Mouse (Mus musculus): ENCODE results near the gene Kcnq1. TPM values are rescaled to one million over a fixed set of nuclear protein-coding genes. Genes with fewer than 3 reads are reported as not detected.

The Kcnq1 gene
- total and polyA plus RNA-seq, 3 experiments, result 0.63 to 0.96 TPM; not detected in 1

GRCm38 (mm10) chr7:143188589-143188988, 82.4 kb downstream of the Kcnq1 start:
- DNase-seq (ENCODE audit: low read depth, low spot score), result no peak
- Histone ChIP-seq H3K27me3 (ENCODE audit: control insufficient read depth in 1 of 2, insufficient read depth in 2 of 2, low read length in 2 of 2) (peaks cover 3 to 5% of the 10 kb centered on the region in 2 experiments), H3K4me3 (ENCODE audit: control insufficient read depth in 1 of 2, insufficient read depth in 1 of 2, low read depth in 2 of 2, low read length in 2 of 2) (no peak overlapping the region), H3K9ac (ENCODE audit: control insufficient read depth, low read depth, low read length, poor library complexity, severe bottlenecking) (no peak overlapping the region), H3K4me1 (ENCODE audit: control insufficient read depth in 1 of 2, insufficient read depth in 2 of 2, low read length in 2 of 2) (no peaks in the 10 kb centered on the region), H3K27ac (ENCODE audit: control insufficient read depth, low read depth, low read length) (no peak overlapping the region), H3K79me2 (ENCODE audit: control insufficient read depth, insufficient read depth, low read length, poor library complexity) (no peaks in the 10 kb centered on the region), H3K9me3 (replicated peaks; ENCODE audit: insufficient read depth, low read length) (no peaks in the 10 kb centered on the region), H3K36me3 (ENCODE audit: control insufficient read depth in 1 of 2, insufficient read depth in 2 of 2, low read length in 2 of 2) (no peaks in the 10 kb centered on the region)
- TF ChIP-seq CHD1 (IDR thresholded peaks at IDR 0.05; ENCODE audit: low read depth, low read length), result no peak
- no peak for TF ChIP-seq MYB (IDR thresholded peaks at IDR 0.05; ENCODE audit: low read depth, low read length)
- TF ChIP-seq SMC3 (IDR thresholded peaks at IDR 0.05; ENCODE audit: low read depth, low read length), result no peak
- TF ChIP-seq BHLHE40 (IDR thresholded peaks at IDR 0.05; ENCODE audit: borderline replicate concordance, low read depth, low read length), result no peak
- TF ChIP-seq POLR2AphosphoS5 (IDR thresholded peaks at IDR 0.05; ENCODE audit: borderline replicate concordance, low read depth, low read length), result no peak
- no peak for TF ChIP-seq CHD2 (IDR thresholded peaks at IDR 0.05; ENCODE audit: low read length)
- TF ChIP-seq RCOR1 (IDR thresholded peaks at IDR 0.05; ENCODE audit: low read depth, low read length), result no peak
- TF ChIP-seq ZKSCAN1 (IDR thresholded peaks at IDR 0.05; ENCODE audit: low read depth, low read length), result no peak
- no peak for TF ChIP-seq POLR2A (IDR thresholded peaks at IDR 0.05; ENCODE audit: control insufficient read depth in 1 of 2, insufficient read depth in 1 of 2, low read depth in 1 of 2, low read length in 2 of 2, poor library complexity in 1 of 2)
- TF ChIP-seq ZMIZ1 (IDR thresholded peaks at IDR 0.05; ENCODE audit: low read depth, low read length), result no peak
- no peak for TF ChIP-seq POLR2AphosphoS2 (IDR thresholded peaks at IDR 0.05; ENCODE audit: low read length)

- no peak for TF ChIP-seq MAX (IDR thresholded peaks at IDR 0.05; ENCODE audit: low read length)
- TF ChIP-seq ELF1 (IDR thresholded peaks at IDR 0.05; ENCODE audit: low read depth, low read length), result no peak
- no peak for TF ChIP-seq MAZ (IDR thresholded peaks at IDR 0.05; ENCODE audit: low read depth, low read length)
- TF ChIP-seq CTCF (IDR thresholded peaks at IDR 0.05 in 2 of 3, conservative IDR thresholded peaks at IDR 0.05 in 1 of 3; ENCODE audit: control insufficient read depth in 1 of 3, insufficient read depth in 1 of 3, low read depth in 2 of 3, low read length in 3 of 3, poor library complexity in 1 of 3, severe bottlenecking in 1 of 3), result no peak
- TF ChIP-seq USF1 (IDR thresholded peaks at IDR 0.05; ENCODE audit: low read depth, low read length), result no peak
- no peak for TF ChIP-seq MXI1 (IDR thresholded peaks at IDR 0.05; ENCODE audit: low read depth, low read length)
- TF ChIP-seq RAD21 (IDR thresholded peaks at IDR 0.05; ENCODE audit: low read depth, low read length), result no peak
- TF ChIP-seq TCF12 (IDR thresholded peaks at IDR 0.05; ENCODE audit: low read depth, low read length), result no peak
- TF ChIP-seq SIN3A (IDR thresholded peaks at IDR 0.05; ENCODE audit: low read length), result no peak
- no peak for TF ChIP-seq BHLHE40 (IDR thresholded peaks at IDR 0.05; ENCODE audit: borderline replicate concordance, low read depth, low read length)
- TF ChIP-seq GATA1 (IDR thresholded peaks at IDR 0.05; ENCODE audit: low read depth, low read length), result no peak
- no peak for TF ChIP-seq CHD2 (IDR thresholded peaks at IDR 0.05; ENCODE audit: low read length)
- no peak for TF ChIP-seq ZKSCAN1 (IDR thresholded peaks at IDR 0.05; ENCODE audit: low read depth, low read length)
- no peak for TF ChIP-seq SMC3 (IDR thresholded peaks at IDR 0.05; ENCODE audit: low read depth, low read length)
- no peak overlapping the region for H3K4me3 ChIP-seq (ENCODE audit: control insufficient read depth in 1 of 2, insufficient read depth in 1 of 2, low read depth in 2 of 2, low read length in 2 of 2)
- no peaks in the 10 kb centered on the region for H3K36me3 ChIP-seq (ENCODE audit: control insufficient read depth in 1 of 2, insufficient read depth in 2 of 2, low read length in 2 of 2)
- no peaks in the 10 kb centered on the region for H3K9me3 ChIP-seq (replicated peaks; ENCODE audit: insufficient read depth, low read length)
- H3K79me2 ChIP-seq (ENCODE audit: control insufficient read depth, insufficient read depth, low read length, poor library complexity), result no peaks in the 10 kb centered on the region
- no peak overlapping the region for H3K9ac ChIP-seq (ENCODE audit: control insufficient read depth, low read depth, low read length, poor library complexity, severe bottlenecking)
- peaks cover 3 to 5% of the 10 kb centered on the region in 2 experiments for H3K27me3 ChIP-seq (ENCODE audit: control insufficient read depth in 1 of 2, insufficient read depth in 2 of 2, low read length in 2 of 2)
- DNase-seq (ENCODE audit: low read depth, low spot score), result no peak
- no peak overlapping the region for H3K27ac ChIP-seq (ENCODE audit: control insufficient read depth, low read depth, low read length)
- no peaks in the 10 kb centered on the region for H3K4me1 ChIP-seq (ENCODE audit: control insufficient read depth in 1 of 2, insufficient read depth in 2 of 2, low read length in 2 of 2)
These were observed 84.0 kb downstream of the Kcnq1 start for GRCm38 (mm10) chr7:143189965-143190722.

Data from MEL (cell line).